Mouse (Mus musculus) forebrain, postnatal 0 days (tissue): ENCODE measurements around the gene Nes. TPM values are rescaled to one million over a fixed set of nuclear protein-coding genes. Genes with fewer than 3 reads are reported as not detected.

Source experiments
- ATAC-seq: fragments of 200-750 bp; cut with Nextera tagmentation; 2 replicates; pipeline ENCODE4 v1.8.0; 2017; ENCODE audit warnings: mild to moderate bottlenecking, moderate library complexity
- DNase-seq: peaks from one replicate; pipeline ENCODE4 v3.0.0-alpha.2; 2015
- H3K27ac ChIP-seq: fragments of 300-500 bp; sonication (generic); 2 replicates; pipeline ENCODE4 v1.5.1; 2014; ENCODE audit warnings: low read depth, mild to moderate bottlenecking, antibody characterized with exemption, low read length, moderate library complexity, mixed read lengths
- H3K27me3 ChIP-seq: fragments of 300-500 bp; sonication (generic); 2 replicates; pipeline ENCODE4 v1.6.1; 2014; ENCODE audit warnings: mild to moderate bottlenecking, low read length, mixed read lengths; ENCODE audit not compliant: insufficient read depth
- H3K36me3 ChIP-seq: fragments of 300-500 bp; sonication (generic); 2 replicates; pipeline ENCODE4 v1.6.1; 2014; ENCODE audit warnings: mild to moderate bottlenecking, moderate library complexity; ENCODE audit not compliant: insufficient read depth
- H3K4me1 ChIP-seq: fragments of 300-500 bp; sonication (generic); 2 replicates; pipeline ENCODE4 v1.6.1; 2014; ENCODE audit warnings: antibody characterized with exemption; ENCODE audit not compliant: insufficient read depth
- H3K4me2 ChIP-seq: fragments of 300-500 bp; sonication (generic); 2 replicates; pipeline ENCODE4 v1.6.1; 2014; ENCODE audit warnings: low read depth, mild to moderate bottlenecking, moderate library complexity
- H3K4me3 ChIP-seq: fragments of 300-500 bp; sonication (generic); 2 replicates; pipeline ENCODE4 v1.5.1; 2014; ENCODE audit warnings: low read depth, low read length, mixed read lengths
- H3K9ac ChIP-seq: fragments of 300-500 bp; sonication (generic); 2 replicates; pipeline ENCODE4 v1.6.1; 2014; ENCODE audit warnings: mild to moderate bottlenecking
- H3K9me3 ChIP-seq: fragments of 300-500 bp; sonication (generic); 2 replicates; pipeline ENCODE4 v1.6.1; 2016; ENCODE audit warnings: low read length
- CTCF ChIP-seq: sonication (generic); IDR thresholded peaks from 2 replicates; pipeline ENCODE4 v1.5.1; 2016; ENCODE audit warnings: antibody characterized with exemption, control low read depth, low read depth
- WGBS: fragments of 180-500 bp; shearing (Covaris S2); extraction: QIAGEN DNeasy Blood & Tissue Kit; methylation state at CpG from one replicate; pipeline ENCODE4 v1.1.7; 2014; 5-methylcytosine and 5-hydroxymethylcytosine counted together
- polyA plus RNA-seq: library from polyadenylated mRNA; unstranded; fragments of >200 nt; fragmentation: Nextera tagmentation; extraction: Ambion mirVana; gene quantifications from 2 replicates; pipeline ENCODE4 v1.2.1, GENCODE M21; 2015
- total RNA-seq: library from RNA; depleted of rRNA; stranded (reverse); fragments of >200 nt; gene quantifications from 2 replicates; pipeline ENCODE4 v1.2.3, GENCODE M21; 2014

The Nes gene
- total and polyA plus RNA-seq, 2 experiments from 2014 or later = 17.9 to 39.2 TPM

DNA sequence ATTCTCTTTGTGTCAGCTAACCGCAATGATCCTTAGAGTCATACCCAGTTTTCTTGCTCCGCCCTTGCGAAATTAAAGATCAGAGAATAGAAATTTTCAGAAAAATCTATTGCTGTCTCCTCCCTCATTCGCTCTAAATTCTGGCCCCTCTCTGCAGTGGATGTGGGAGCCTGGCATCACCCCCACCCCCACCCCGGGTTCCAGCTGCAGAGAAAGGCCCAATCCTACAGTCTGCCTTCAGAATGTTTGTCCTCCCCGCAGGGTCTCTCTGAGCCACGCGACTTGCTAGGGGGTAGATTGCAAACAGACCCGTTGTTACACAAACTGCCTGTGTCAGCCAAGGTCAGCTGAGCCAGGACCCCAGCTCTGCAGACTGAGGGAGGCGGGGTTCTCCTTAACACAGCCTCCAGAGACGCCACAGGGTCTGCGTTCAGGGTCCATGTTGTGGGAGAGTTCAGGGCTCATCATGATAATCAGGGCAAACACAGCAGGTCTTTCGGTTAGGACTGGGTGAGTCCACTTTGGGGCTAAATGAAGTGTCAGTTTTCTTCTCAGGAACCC lies 20.8 kb upstream of the Nes start:
- 20% methylated on average over 13 of the region's 13 CpGs for WGBS
- Histone ChIP-seq H3K36me3 (no peaks in the 10 kb centered on the region), H3K4me1 (peaks cover 4% of the 10 kb centered on the region; the same call in 1 of the 2 replicates), H3K9ac (0 out of 2 replicates have a peak overlapping the region, but pooled peaks have one; percentile 6), H3K27me3 (peaks cover 10% of the 10 kb centered on the region; the same call in 1 of the 2 replicates), H3K27ac (no peak overlapping the region), H3K4me2 (no peak overlapping the region), H3K9me3 (no peaks in the 10 kb centered on the region), H3K4me3 (no peak overlapping the region)
- no peak for DNase-seq
- 0 out of 2 replicates have a peak, but pooled peaks have one; percentile 20 for ATAC-seq
- TF ChIP-seq CTCF = no peak

- no peak overlapping the region for H3K27ac ChIP-seq
- H3K36me3 ChIP-seq = no peaks in the 10 kb centered on the region
- 36% methylated on average over 12 of the region's 12 CpGs for WGBS
- peaks cover 10% of the 10 kb centered on the region; the same call in 1 of the 2 replicates for H3K27me3 ChIP-seq
- no peak for DNase-seq
- H3K9me3 ChIP-seq = no peaks in the 10 kb centered on the region
- H3K4me3 ChIP-seq = no peak overlapping the region
- no peak overlapping the region for H3K4me2 ChIP-seq
- H3K9ac ChIP-seq = no peak overlapping the region
- peaks cover 4% of the 10 kb centered on the region; the same call in 1 of the 2 replicates for H3K4me1 ChIP-seq
- ATAC-seq = no peak
- no peak for TF ChIP-seq CTCF
These were observed 18.9 kb upstream of the Nes start for GRCm38 (mm10) chr3:87951946-87952345.

GRCm38 (mm10) chr3:87952440-87952839 lies 18.4 kb upstream of the Nes start:
- WGBS = 9% methylated on average over 5 of the region's 5 CpGs
- H3K4me1 ChIP-seq = peaks cover under 1% of the 10 kb centered on the region; the same call in 1 of the 2 replicates
- no peak overlapping the region for H3K27ac ChIP-seq
- ATAC-seq = peak; percentile 4; the same call in 1 of the 2 replicates
- no peaks in the 10 kb centered on the region for H3K9me3 ChIP-seq
- DNase-seq = no peak
- H3K36me3 ChIP-seq = no peaks in the 10 kb centered on the region
- H3K9ac ChIP-seq = no peak overlapping the region
- TF ChIP-seq CTCF = no peak
- H3K27me3 ChIP-seq = peaks cover 10% of the 10 kb centered on the region; the same call in 1 of the 2 replicates
- H3K4me3 ChIP-seq = no peak overlapping the region
- H3K4me2 ChIP-seq = no peak overlapping the region

- no peaks in the 10 kb centered on the region for H3K27me3 ChIP-seq
- H3K4me3 ChIP-seq = no peak overlapping the region
- H3K4me1 ChIP-seq = peaks cover 7% of the 10 kb centered on the region; the same call in 1 of the 2 replicates
- WGBS = 7% methylated on average over 1 of the region's 1 CpGs
- ATAC-seq (no peak), DNase-seq (no peak)
- H3K9me3 ChIP-seq = no peaks in the 10 kb centered on the region
- TF ChIP-seq CTCF = no peak
- H3K9ac ChIP-seq = no peak overlapping the region
- no peak overlapping the region for H3K27ac ChIP-seq
- no peaks in the 10 kb centered on the region for H3K36me3 ChIP-seq
- no peak overlapping the region for H3K4me2 ChIP-seq
These were observed 12.8 kb upstream of the Nes start for GRCm38 (mm10) chr3:87958056-87958455.

GRCm38 (mm10) chr3:87958476-87958875 lies 12.4 kb upstream of the Nes start:
- no peak for DNase-seq
- 38% methylated on average over 4 of the region's 4 CpGs for WGBS

DNA sequence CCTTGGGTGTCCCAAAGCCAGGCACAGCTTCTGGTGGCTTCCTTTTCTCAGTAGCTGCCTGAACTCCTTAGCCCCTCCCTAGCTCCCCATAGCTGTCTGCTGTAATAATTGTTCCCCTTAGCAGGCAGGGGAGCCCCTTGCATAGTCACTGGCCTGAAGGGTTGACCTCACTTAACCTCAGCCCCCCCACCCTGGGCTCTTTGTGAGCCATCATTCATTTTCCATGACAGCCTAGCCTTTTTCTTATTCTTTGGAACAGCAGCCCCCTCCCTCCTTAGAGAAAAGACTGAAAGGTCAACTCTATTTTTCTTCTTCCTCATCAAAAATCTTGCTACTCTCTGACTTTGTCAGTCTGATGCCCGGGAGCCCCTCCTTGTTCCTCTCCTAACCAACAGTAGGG lies 11.9 kb upstream of the Nes start:
- Histone ChIP-seq H3K27ac (no peak overlapping the region), H3K4me3 (no peak overlapping the region), H3K36me3 (no peaks in the 10 kb centered on the region), H3K9me3 (no peaks in the 10 kb centered on the region), H3K4me2 (no peak overlapping the region), H3K9ac (no peak overlapping the region), H3K27me3 (no peaks in the 10 kb centered on the region), H3K4me1 (peaks cover 7% of the 10 kb centered on the region; the same call in 1 of the 2 replicates)
- DNase-seq (no peak), ATAC-seq (no peak)
- 17% methylated on average over 1 of the region's 1 CpGs for WGBS
- no peak for TF ChIP-seq CTCF

More at GRCm38 (mm10) chr3:87958476-87958875, 12.4 kb upstream of the Nes start:
- no peak overlapping the region for H3K4me2 ChIP-seq
- no peak overlapping the region for H3K4me3 ChIP-seq
- no peaks in the 10 kb centered on the region for H3K27me3 ChIP-seq
- H3K36me3 ChIP-seq = no peaks in the 10 kb centered on the region
- H3K27ac ChIP-seq = no peak overlapping the region
- peaks cover 7% of the 10 kb centered on the region; the same call in 1 of the 2 replicates for H3K4me1 ChIP-seq
- no peak for ATAC-seq
- H3K9me3 ChIP-seq = no peaks in the 10 kb centered on the region
- no peak overlapping the region for H3K9ac ChIP-seq
- TF ChIP-seq CTCF = no peak

DNA sequence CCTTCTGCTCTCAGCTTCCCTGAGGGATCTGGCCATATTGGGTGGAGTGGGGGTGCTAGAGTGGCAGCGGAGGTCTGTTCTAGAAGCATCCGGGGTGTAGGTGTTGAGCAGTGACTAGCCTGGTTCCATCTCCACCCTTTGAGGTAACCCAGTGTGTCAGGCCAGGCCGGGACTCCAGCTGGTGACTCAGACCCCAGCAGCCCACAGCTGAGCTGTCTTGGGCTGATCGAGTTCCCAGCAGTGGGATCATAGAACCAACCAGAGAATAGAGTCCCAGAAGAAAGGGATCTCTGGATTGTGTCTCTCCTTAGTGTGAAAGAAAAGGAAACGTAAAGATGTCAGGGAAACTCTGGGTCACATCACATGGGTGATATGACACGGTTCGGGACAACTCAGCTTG lies 11.5 kb upstream of the Nes start:
- TF ChIP-seq CTCF = no peak
- no peak overlapping the region for H3K4me2 ChIP-seq
- H3K9ac ChIP-seq = no peak overlapping the region
- no peaks in the 10 kb centered on the region for H3K9me3 ChIP-seq
- peaks cover 7% of the 10 kb centered on the region; the same call in 1 of the 2 replicates for H3K4me1 ChIP-seq
- ATAC-seq (no peak), DNase-seq (no peak)
- no peaks in the 10 kb centered on the region for H3K27me3 ChIP-seq
- 75% methylated on average over 7 of the region's 7 CpGs for WGBS
- no peak overlapping the region for H3K27ac ChIP-seq
- H3K4me3 ChIP-seq = no peak overlapping the region
- H3K36me3 ChIP-seq = no peaks in the 10 kb centered on the region
